Mouse (Mus musculus) E14TG2a.4 (cell line): ENCODE measurements around the gene Tfap2e.

ENCODE experiments used
- H3K27me3 ChIP-seq: 2 replicates; pipeline ENCODE4 v1.6.1; 2014; ENCODE audit warnings: low read length, control low read depth; ENCODE audit not compliant: insufficient read depth
- H3K36me3 ChIP-seq: 2 replicates; pipeline ENCODE4 v1.6.1; 2014; ENCODE audit warnings: low read length, control low read depth; ENCODE audit not compliant: insufficient read depth
- H3K4me1 ChIP-seq: replicated peaks from 2 replicates; pipeline ENCODE4 v1.6.1; 2014; ENCODE audit warnings: low read depth, low read length, control low read depth
- H3K4me3 ChIP-seq: replicated peaks from 2 replicates; pipeline ENCODE4 v1.5.1; 2014; ENCODE audit warnings: mild to moderate bottlenecking, low read length
- H3K9me3 ChIP-seq: 2 replicates; pipeline ENCODE4 v1.6.1; 2014; ENCODE audit warnings: low read length, control low read depth
- CTCF ChIP-seq: conservative IDR thresholded peaks from 2 replicates; pipeline ENCODE4 v1.5.1; 2014; ENCODE audit warnings: low read length
- NANOG ChIP-seq: IDR thresholded peaks from 2 replicates; pipeline ENCODE4 v1.6.1; 2014; ENCODE audit warnings: borderline replicate concordance, low read length, mixed read lengths
- POU5F1 ChIP-seq: IDR thresholded peaks from 2 replicates; pipeline ENCODE4 v1.6.1; 2014; ENCODE audit warnings: low read length, borderline replicate concordance

Gene Tfap2e

GRCm38 (mm10) chr4:126753268-126754230 is 17.5 kb upstream of the Tfap2e start, which contains the start of the genes Ncdn and AU040320:
Gene Ncdn (minus strand): TSS chr4:126753438.
Gene AU040320 (plus strand): TSS chr4:126753544.
- TF ChIP-seq NANOG (no peak), POU5F1 (no peak), CTCF (no peak)
- Histone ChIP-seq H3K4me1 (peaks cover 51% of the 10 kb centered on the region), H3K9me3 (no peaks in the 10 kb centered on the region)

GRCm38 (mm10) chr4:126752608-126753141 is 16.6 kb upstream of the Tfap2e start:
- Histone ChIP-seq H3K9me3 (no peaks in the 10 kb centered on the region), H3K4me3 (peak overlapping the region; percentile 96), H3K36me3 (peaks cover 35% of the 10 kb centered on the region), H3K27me3 (peaks cover 18% of the 10 kb centered on the region), H3K4me1 (peaks cover 52% of the 10 kb centered on the region)
- TF ChIP-seq NANOG (no peak), CTCF (no peak), POU5F1 (no peak)

More at GRCm38 (mm10) chr4:126753268-126754230, 17.5 kb upstream of the Tfap2e start, which contains the start of the genes Ncdn and AU040320:
- Histone ChIP-seq H3K27me3 (peaks cover 18% of the 10 kb centered on the region), H3K36me3 (peaks cover 26% of the 10 kb centered on the region), H3K4me3 (peak within 1 kb of the TSS; percentile 96)

GRCm38 (mm10) chr4:126752024-126752607 is 16.1 kb upstream of the Tfap2e start:
- Histone ChIP-seq H3K4me1 (peaks cover 55% of the 10 kb centered on the region), H3K36me3 (peaks cover 40% of the 10 kb centered on the region), H3K9me3 (no peaks in the 10 kb centered on the region), H3K4me3 (peak overlapping the region; percentile 96), H3K27me3 (peaks cover 18% of the 10 kb centered on the region)
- TF ChIP-seq POU5F1 (no peak), CTCF (no peak), NANOG (no peak)

DNA sequence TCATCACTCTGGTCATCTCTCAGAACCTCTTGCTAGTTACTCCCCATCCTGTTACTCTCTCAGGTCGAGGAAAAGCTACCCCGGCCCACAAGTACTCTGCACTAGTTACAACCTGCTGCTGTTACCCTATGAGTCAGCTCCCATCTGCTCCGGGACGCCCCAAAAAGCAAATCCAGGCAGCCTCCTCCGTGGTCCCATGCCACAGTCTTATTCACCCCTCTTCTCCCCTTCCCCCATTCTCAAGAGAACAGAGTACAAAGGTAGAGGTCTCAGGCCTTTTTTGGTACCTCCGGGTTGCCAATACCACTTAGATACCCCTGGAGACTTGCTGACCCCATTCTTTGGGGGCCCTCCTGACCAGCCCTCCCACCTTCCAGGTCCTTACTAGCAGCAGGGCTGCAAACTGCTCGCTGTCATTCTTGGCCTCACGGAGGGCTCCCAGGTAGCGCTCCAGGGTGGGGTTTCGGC is 15.6 kb upstream of the Tfap2e start:
- peaks cover 45% of the 10 kb centered on the region for H3K36me3 ChIP-seq
- TF ChIP-seq CTCF = no peak
- no peak for TF ChIP-seq POU5F1

DNA sequence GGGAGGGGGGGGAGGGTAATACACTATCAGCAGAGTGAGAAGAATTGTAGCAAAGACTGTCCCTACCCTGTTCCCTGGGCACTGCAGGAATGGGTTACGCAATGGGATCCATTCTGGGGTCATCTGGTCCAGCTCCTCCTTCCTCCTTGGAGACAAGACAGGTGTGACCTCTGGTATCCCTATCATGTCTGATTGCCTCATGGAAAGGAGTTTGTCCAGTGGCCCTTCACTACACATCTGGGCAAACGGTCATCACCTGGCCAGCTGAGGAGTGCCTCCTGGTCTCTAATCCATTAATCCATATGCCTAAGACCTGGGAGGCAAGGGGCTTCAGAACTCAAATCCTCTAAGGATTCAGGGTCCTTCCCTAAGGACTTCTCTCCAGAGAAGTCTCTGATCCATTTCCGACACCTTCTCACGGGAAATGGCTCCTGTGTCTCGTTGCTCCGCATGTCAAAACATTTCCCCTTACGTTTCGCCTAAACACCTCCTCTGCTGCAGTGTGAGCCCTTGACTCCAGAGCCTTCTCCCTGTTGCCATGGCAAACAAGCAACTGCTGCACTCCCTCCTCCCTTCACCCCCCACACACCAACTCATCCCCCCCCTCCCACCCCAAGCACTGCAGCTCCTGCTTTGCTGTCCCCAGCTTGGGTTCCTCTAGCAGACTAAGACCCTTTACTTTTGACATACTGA is 15.0 kb upstream of the Tfap2e start:
- Histone ChIP-seq H3K4me3 (no peak overlapping the region), H3K9me3 (no peaks in the 10 kb centered on the region), H3K27me3 (peaks cover 18% of the 10 kb centered on the region), H3K4me1 (peaks cover 66% of the 10 kb centered on the region), H3K36me3 (peaks cover 51% of the 10 kb centered on the region)
- no peak for TF ChIP-seq NANOG

More for the DNA sequence above, 15.6 kb upstream of the Tfap2e start:
- Histone ChIP-seq H3K27me3 (peaks cover 18% of the 10 kb centered on the region), H3K4me3 (peak overlapping the region; percentile 96; the same call in 1 of the 2 replicates), H3K9me3 (no peaks in the 10 kb centered on the region), H3K4me1 (peaks cover 60% of the 10 kb centered on the region)

DNA sequence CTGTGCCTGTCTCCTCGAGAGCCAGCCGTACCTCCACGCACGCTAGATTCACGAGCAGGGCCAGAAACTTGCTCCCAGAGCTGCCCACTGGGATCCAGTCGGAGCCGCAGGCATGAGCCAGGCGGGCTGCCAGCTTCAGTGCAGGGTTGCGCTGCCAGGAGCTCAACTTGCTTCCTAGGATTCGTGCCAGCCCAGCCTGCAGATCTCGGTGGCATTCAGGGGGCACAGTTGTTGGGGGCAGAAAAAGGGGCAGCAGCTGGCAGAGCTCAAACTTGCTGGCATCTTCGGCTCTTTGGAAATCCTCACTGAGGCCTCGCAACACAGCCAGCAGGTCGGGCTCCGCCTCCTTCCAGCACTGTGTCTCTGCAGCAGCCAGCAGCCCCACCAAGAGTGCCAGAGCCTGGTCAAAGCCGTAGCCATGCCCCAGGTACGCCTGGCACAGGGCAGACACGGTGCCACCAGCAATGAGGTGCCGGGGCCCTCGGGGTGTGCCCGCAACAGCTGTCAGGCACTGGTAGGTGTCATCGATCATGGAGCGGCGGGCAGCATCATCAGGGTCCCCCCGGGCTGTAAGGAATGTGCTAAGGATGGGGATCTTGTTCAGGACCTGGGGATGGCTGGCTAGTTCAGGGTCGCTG is 14.1 kb upstream of the Tfap2e start:
- H3K4me1 ChIP-seq = peaks cover 74% of the 10 kb centered on the region
- peak overlapping the region; percentile 35 for H3K4me3 ChIP-seq
- TF ChIP-seq NANOG (no peak), POU5F1 (no peak), CTCF (no peak)

DNA sequence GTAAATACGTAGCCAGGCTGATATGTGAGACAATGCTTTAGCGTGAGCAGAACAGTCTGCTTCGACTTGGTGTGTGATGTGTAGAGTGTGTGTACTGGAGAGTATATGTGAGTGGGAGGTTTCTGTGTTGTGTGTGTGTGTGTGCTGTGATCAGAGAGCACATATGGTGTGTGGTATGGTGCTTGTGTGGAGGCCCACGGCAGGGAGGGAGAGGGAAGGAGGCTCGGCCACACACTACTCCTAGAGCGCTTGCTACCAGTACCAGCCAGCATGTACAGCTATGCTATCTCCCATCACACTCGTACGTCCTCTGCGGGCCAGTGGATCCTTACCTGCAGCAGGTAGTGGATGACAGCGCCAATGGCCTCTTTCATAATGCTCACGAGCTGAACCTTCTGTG is 13.5 kb upstream of the Tfap2e start:
- H3K4me1 ChIP-seq = peaks cover 74% of the 10 kb centered on the region
- H3K27me3 ChIP-seq = peaks cover 8% of the 10 kb centered on the region; the same call in 1 of the 2 replicates
- TF ChIP-seq CTCF (no peak), NANOG (no peak), POU5F1 (no peak)
- H3K9me3 ChIP-seq = no peaks in the 10 kb centered on the region
- H3K4me3 ChIP-seq = peak overlapping the region; percentile 35
- H3K36me3 ChIP-seq = peaks cover 63% of the 10 kb centered on the region

More for the DNA sequence above, 14.1 kb upstream of the Tfap2e start:
- H3K27me3 ChIP-seq = peaks cover 11% of the 10 kb centered on the region
- H3K9me3 ChIP-seq = no peaks in the 10 kb centered on the region
- H3K36me3 ChIP-seq = peaks cover 57% of the 10 kb centered on the region
